Mouse (Mus musculus) embryonic facial prominence, embryonic 10.5 days (tissue): ENCODE measurements around the gene Gga1. TPM values are rescaled to one million over a fixed set of nuclear protein-coding genes. Genes with fewer than 3 reads are reported as not detected.
"Not testable (repeated sequence)": the region's sequence is repeated elsewhere in the genome, so short reads cannot be mapped to it uniquely, and the experiment has no call there.

Experiments used
- DNase-seq: peaks from one replicate; pipeline ENCODE4 v3.0.0-alpha.2; 2017; ENCODE audit warnings: low spot score
- H3K27ac ChIP-seq: fragments of 300-500 bp; sonication (generic); replicated peaks from 2 replicates; pipeline ENCODE4 v1.5.1; 2016; ENCODE audit warnings: mild to moderate bottlenecking
- H3K27me3 ChIP-seq: fragments of 300-500 bp; sonication (generic); replicated peaks from 2 replicates; pipeline ENCODE4 v1.6.1; 2016; ENCODE audit warnings: low read depth, mild to moderate bottlenecking; ENCODE audit not compliant: poor library complexity, severe bottlenecking
- H3K36me3 ChIP-seq: fragments of 300-500 bp; sonication (generic); replicated peaks from 2 replicates; pipeline ENCODE4 v1.6.1; 2016; ENCODE audit warnings: mild to moderate bottlenecking, moderate library complexity
- H3K4me1 ChIP-seq: fragments of 300-500 bp; sonication (generic); 2 replicates; pipeline ENCODE4 v1.6.1; 2016
- H3K4me3 ChIP-seq: fragments of 300-500 bp; sonication (generic); 2 replicates; pipeline ENCODE4 v1.5.1; 2016; ENCODE audit warnings: mild to moderate bottlenecking, moderate library complexity
- H3K9me3 ChIP-seq: fragments of 300-500 bp; sonication (generic); 2 replicates; pipeline ENCODE4 v1.6.1; 2016; ENCODE audit warnings: mild to moderate bottlenecking
- WGBS: fragments of 180-500 bp; shearing (Covaris S2); methylation state at CpG from one replicate; pipeline ENCODE4 v1.1.7; 2016; 5-methylcytosine and 5-hydroxymethylcytosine counted together
- polyA plus RNA-seq: library from polyadenylated mRNA; unstranded; fragments of >200 nt; fragmentation: Nextera tagmentation; extraction: Ambion mirVana; gene quantifications from 2 replicates; pipeline ENCODE4 v1.2.1, GENCODE M21; 2016

Gga1 gene
- polyA plus RNA-seq, 1 experiment from 2014 or later: 52.0 TPM

GRCm38 (mm10) chr15:78839744-78840143, 37.2 kb upstream of the Gga1 start:
- peak overlapping the region; percentile 90 for H3K27ac ChIP-seq
- peaks cover 81% of the 10 kb centered on the region for H3K4me1 ChIP-seq
- peak overlapping the region; percentile 37 for H3K4me3 ChIP-seq
- no peaks in the 10 kb centered on the region for H3K36me3 ChIP-seq
- H3K9me3 ChIP-seq: peaks cover 5% of the 10 kb centered on the region; the same call in 1 of the 2 replicates
- 1% methylated on average over 2 of the region's 2 CpGs for WGBS
- peaks cover 39% of the 10 kb centered on the region for H3K27me3 ChIP-seq
- DNase-seq: peak; percentile 84

- H3K27me3 ChIP-seq: peaks cover 39% of the 10 kb centered on the region
- peak overlapping the region; percentile 90 for H3K27ac ChIP-seq
- peak overlapping the region; percentile 37; the same call in 1 of the 2 replicates for H3K4me3 ChIP-seq
- no peaks in the 10 kb centered on the region for H3K36me3 ChIP-seq
- 42% methylated on average over 3 of the region's 3 CpGs for WGBS
- peaks cover 5% of the 10 kb centered on the region; the same call in 1 of the 2 replicates for H3K9me3 ChIP-seq
- H3K4me1 ChIP-seq: peaks cover 81% of the 10 kb centered on the region
- peak; percentile 27 for DNase-seq
Measured at GRCm38 (mm10) chr15:78840241-78840640, 36.7 kb upstream of the Gga1 start.

- WGBS: 40% methylated on average over 11 of the region's 11 CpGs
- peaks cover 81% of the 10 kb centered on the region for H3K4me1 ChIP-seq
- peak overlapping the region; percentile 90 for H3K27ac ChIP-seq
- H3K36me3 ChIP-seq: no peaks in the 10 kb centered on the region
- peak; percentile 20 for DNase-seq
- peaks cover 39% of the 10 kb centered on the region for H3K27me3 ChIP-seq
- no peak overlapping the region for H3K4me3 ChIP-seq
- H3K9me3 ChIP-seq: peaks cover 5% of the 10 kb centered on the region; the same call in 1 of the 2 replicates
Measured at GRCm38 (mm10) chr15:78840751-78841150, 36.2 kb upstream of the Gga1 start.

GRCm38 (mm10) chr15:78841161-78841790, 35.7 kb upstream of the Gga1 start:
- H3K4me1 ChIP-seq: peaks cover 81% of the 10 kb centered on the region
- DNase-seq: peak; percentile 15
- peaks cover 39% of the 10 kb centered on the region for H3K27me3 ChIP-seq
- WGBS: 33% methylated on average over 6 of the region's 6 CpGs
- H3K36me3 ChIP-seq: no peaks in the 10 kb centered on the region
- H3K27ac ChIP-seq: peak overlapping the region; percentile 90
- no peak overlapping the region for H3K4me3 ChIP-seq
- peaks cover 5% of the 10 kb centered on the region; the same call in 1 of the 2 replicates for H3K9me3 ChIP-seq

- Histone ChIP-seq H3K36me3 (peaks cover 7% of the 10 kb centered on the region), H3K4me3 (peak within 1 kb of the TSS; percentile 71), H3K27ac (peak within 1 kb of the TSS; percentile 90), H3K9me3 (no peaks in the 10 kb centered on the region), H3K4me1 (peaks cover 80% of the 10 kb centered on the region), H3K27me3 (peaks cover 39% of the 10 kb centered on the region)
- peak; percentile 73 for DNase-seq
- WGBS: under 1% methylated on average over 86 of the region's 86 CpGs
Measured at GRCm38 (mm10) chr15:78842371-78843163, 34.4 kb upstream of the Gga1 start, which contains the start of gene Cdc42ep1. Gene Cdc42ep1, plus strand, starts transcription at chr15:78842624.

GRCm38 (mm10) chr15:78843581-78844469, 33.2 kb upstream of the Gga1 start:
- H3K27me3 ChIP-seq: peaks cover 39% of the 10 kb centered on the region
- peak overlapping the region; percentile 90 for H3K27ac ChIP-seq
- DNase-seq: peak; percentile 36
- H3K36me3 ChIP-seq: peaks cover 11% of the 10 kb centered on the region
- H3K9me3 ChIP-seq: no peaks in the 10 kb centered on the region
- WGBS: 34% methylated on average over 21 of the region's 21 CpGs
- H3K4me3 ChIP-seq: peak overlapping the region; percentile 71
- peaks cover 79% of the 10 kb centered on the region for H3K4me1 ChIP-seq

- H3K27me3 ChIP-seq: peaks cover 39% of the 10 kb centered on the region
- peaks cover 75% of the 10 kb centered on the region for H3K4me1 ChIP-seq
- H3K36me3 ChIP-seq: peaks cover 17% of the 10 kb centered on the region
- peak overlapping the region; percentile 90; the same call in 1 of the 2 replicates for H3K27ac ChIP-seq
- no peaks in the 10 kb centered on the region for H3K9me3 ChIP-seq
- DNase-seq: peak; percentile 40
- H3K4me3 ChIP-seq: peak overlapping the region; percentile 71; the same call in 1 of the 2 replicates
- WGBS: 31% methylated on average over 9 of the region's 9 CpGs
Measured at GRCm38 (mm10) chr15:78844791-78845190, 32.2 kb upstream of the Gga1 start.

GRCm38 (mm10) chr15:78845321-78845720, 31.7 kb upstream of the Gga1 start:
- H3K4me3 ChIP-seq: no peak overlapping the region
- H3K27ac ChIP-seq: peak overlapping the region; percentile 26
- peaks cover 39% of the 10 kb centered on the region for H3K27me3 ChIP-seq
- H3K36me3 ChIP-seq: peaks cover 18% of the 10 kb centered on the region
- 70% methylated on average over 11 of the region's 11 CpGs for WGBS
- H3K9me3 ChIP-seq: no peaks in the 10 kb centered on the region
- DNase-seq: peak; percentile 13
- H3K4me1 ChIP-seq: peaks cover 75% of the 10 kb centered on the region

- WGBS: 84% methylated on average over 8 of the region's 8 CpGs
- peaks cover 18% of the 10 kb centered on the region for H3K36me3 ChIP-seq
- H3K4me3 ChIP-seq: no peak overlapping the region
- no peaks in the 10 kb centered on the region for H3K9me3 ChIP-seq
- DNase-seq: no peak
- H3K27ac ChIP-seq: peak overlapping the region; percentile 26
- H3K27me3 ChIP-seq: peaks cover 37% of the 10 kb centered on the region
- peaks cover 75% of the 10 kb centered on the region for H3K4me1 ChIP-seq
Measured at GRCm38 (mm10) chr15:78845867-78846266, 31.1 kb upstream of the Gga1 start.

GRCm38 (mm10) chr15:78846352-78846751, 30.6 kb upstream of the Gga1 start:
- H3K36me3 ChIP-seq: peaks cover 18% of the 10 kb centered on the region
- H3K4me1 ChIP-seq: peaks cover 75% of the 10 kb centered on the region
- H3K4me3 ChIP-seq: no peak overlapping the region
- DNase-seq: no peak
- peaks cover 32% of the 10 kb centered on the region for H3K27me3 ChIP-seq
- H3K9me3 ChIP-seq: no peaks in the 10 kb centered on the region
- 0 out of 2 replicates have a peak overlapping the region, but pooled peaks have one; percentile 26 for H3K27ac ChIP-seq
- WGBS: 78% methylated on average over 8 of the region's 8 CpGs

GRCm38 (mm10) chr15:78846805-78847204, 30.2 kb upstream of the Gga1 start:
- WGBS: 89% methylated on average over 7 of the region's 7 CpGs
- not testable (repeated sequence) for H3K4me3 ChIP-seq, H3K27ac ChIP-seq, H3K9me3 ChIP-seq, DNase-seq
- Histone ChIP-seq H3K27me3 (peaks cover 28% of the 10 kb centered on the region), H3K36me3 (peaks cover 18% of the 10 kb centered on the region), H3K4me1 (peaks cover 75% of the 10 kb centered on the region)

GRCm38 (mm10) chr15:78848467-78848866, 28.5 kb upstream of the Gga1 start:
- H3K36me3 ChIP-seq: peaks cover 18% of the 10 kb centered on the region
- peak; percentile 85 for DNase-seq
- no peak overlapping the region for H3K27ac ChIP-seq
- no peaks in the 10 kb centered on the region for H3K9me3 ChIP-seq
- WGBS: 33% methylated on average over 5 of the region's 5 CpGs
- H3K4me1 ChIP-seq: peaks cover 61% of the 10 kb centered on the region
- H3K4me3 ChIP-seq: no peak overlapping the region
- H3K27me3 ChIP-seq: peaks cover 17% of the 10 kb centered on the region
